Mouse (Mus musculus) kidney, adult 9 months (tissue): ENCODE measurements around the gene Emp2.

Experiments
- DNase-seq: peaks from one replicate; pipeline ENCODE4 v3.0.0; 2022

Emp2 gene

GRCm38 (mm10) chr16:10316493-10317196, 2.9 kb upstream of the Emp2 start:
- no peak for DNase-seq

GRCm38 (mm10) chr16:10313226-10313625, 542 bp downstream of the Emp2 start:
- no peak for DNase-seq

GRCm38 (mm10) chr16:10311989-10312388, 1.8 kb downstream of the Emp2 start:
- no peak for DNase-seq

GRCm38 (mm10) chr16:10311086-10311485, 2.7 kb downstream of the Emp2 start:
- DNase-seq: no peak

GRCm38 (mm10) chr16:10310507-10310906, 3.3 kb downstream of the Emp2 start:
- no peak for DNase-seq

- no peak for DNase-seq
Observed at GRCm38 (mm10) chr16:10307351-10307750, 6.4 kb downstream of the Emp2 start.

GRCm38 (mm10) chr16:10306101-10306500, 7.7 kb downstream of the Emp2 start:
- DNase-seq: no peak

- no peak for DNase-seq
Observed at GRCm38 (mm10) chr16:10301337-10301736, 12.4 kb downstream of the Emp2 start.

- DNase-seq: peak; percentile 7
Observed at GRCm38 (mm10) chr16:10300231-10301186, 13.3 kb downstream of the Emp2 start.

- DNase-seq: no peak
Observed at GRCm38 (mm10) chr16:10299637-10300036, 14.1 kb downstream of the Emp2 start.

- peak; percentile 19 for DNase-seq
Observed at GRCm38 (mm10) chr16:10297696-10298644, 15.8 kb downstream of the Emp2 start.

GRCm38 (mm10) chr16:10288115-10288514, 25.7 kb downstream of the Emp2 start:
- no peak for DNase-seq

- no peak for DNase-seq
Observed at GRCm38 (mm10) chr16:10286513-10287268, 27.1 kb downstream of the Emp2 start.

GRCm38 (mm10) chr16:10281890-10282289, 31.9 kb downstream of the Emp2 start:
- DNase-seq: no peak

- peak; percentile 85 for DNase-seq
Observed at GRCm38 (mm10) chr16:10280286-10280951, 33.3 kb downstream of the Emp2 start.

GRCm38 (mm10) chr16:10276778-10277177, 37.0 kb downstream of the Emp2 start:
- peak; percentile 30 for DNase-seq

- DNase-seq: no peak
Observed at GRCm38 (mm10) chr16:10274465-10274864, 39.3 kb downstream of the Emp2 start.

GRCm38 (mm10) chr16:10272256-10272655, 41.5 kb downstream of the Emp2 start:
- DNase-seq: peak; percentile 49

- DNase-seq: no peak
Observed at GRCm38 (mm10) chr16:10253993-10254392, 59.8 kb downstream of the Emp2 start.

- no peak for DNase-seq
Observed at GRCm38 (mm10) chr16:10236601-10237000, 77.2 kb downstream of the Emp2 start.
